In genomic region chr5:151367317-151367716, GRCm38 (mm10) we compare ENCODE assay signal across 8 mouse cellular contexts.
DNase-seq lines count a peak whose midpoint lies in the region; ATAC-seq lines count a peak whose summit lies in the region.

No protein-coding gene starts in this region.

- H3K4me3 ChIP-seq in heart, embryonic 13.5 days: peak overlapping the region; percentile 62
- peak overlapping the region; percentile 61 for H3K4me3 ChIP-seq in hindbrain, embryonic 15.5 days
- peak overlapping the region; percentile 53 for H3K4me3 ChIP-seq in midbrain, embryonic 12.5 days

- peak overlapping the region; percentile 98 for H3K27ac ChIP-seq in heart, embryonic 13.5 days (replicated peaks)
- H3K27ac ChIP-seq in hindbrain, embryonic 15.5 days (replicated peaks): peak overlapping the region; percentile 96
- H3K27ac ChIP-seq in midbrain, embryonic 12.5 days (replicated peaks): no peak overlapping the region

- H3K36me3 ChIP-seq in heart, embryonic 13.5 days: no peaks in the 10 kb centered on the region
- H3K36me3 ChIP-seq in hindbrain, embryonic 15.5 days: no peaks in the 10 kb centered on the region
- H3K36me3 ChIP-seq in midbrain, embryonic 12.5 days: no peaks in the 10 kb centered on the region

- no peaks in the 10 kb centered on the region for H3K9me3 ChIP-seq in heart, embryonic 13.5 days
- no peaks in the 10 kb centered on the region for H3K9me3 ChIP-seq in hindbrain, embryonic 15.5 days
- H3K9me3 ChIP-seq in midbrain, embryonic 12.5 days: no peaks in the 10 kb centered on the region

- peak overlapping the region; percentile 81 for H3K4me2 ChIP-seq in heart, embryonic 13.5 days
- peak overlapping the region; percentile 73 for H3K4me2 ChIP-seq in hindbrain, embryonic 15.5 days
- H3K4me2 ChIP-seq in midbrain, embryonic 12.5 days (replicated peaks): peak overlapping the region; percentile 64

- no peak for ATAC-seq in heart, embryonic 13.5 days (ENCODE audit: extremely low read depth, insufficient number of reproducible peaks, low FRiP score, low TSS enrichment)
- ATAC-seq in hindbrain, embryonic 15.5 days (ENCODE audit: low FRiP score, low read depth): no peak
- no peak for ATAC-seq in midbrain, embryonic 12.5 days (ENCODE audit: low FRiP score, low read depth)

- no peak for DNase-seq in heart, postnatal 4 days
- DNase-seq in MEL-GATA-1-ER (ENCODE audit: extremely low read depth, low read depth) (peak; percentile 9), MN1 (ENCODE audit: low spot score) (no peak)
- DNase-seq in thymus, postnatal 0 days (ENCODE audit: low spot score): no peak
- no peak for DNase-seq in urinary bladder, adult 18-20 months (ENCODE audit: low spot score in 2 of 2)

- H3K4me1 ChIP-seq in heart, embryonic 13.5 days: peaks cover 14% of the 10 kb centered on the region
- H3K4me1 ChIP-seq in hindbrain, embryonic 15.5 days (replicated peaks): peaks cover 17% of the 10 kb centered on the region
- H3K4me1 ChIP-seq in midbrain, embryonic 12.5 days: peaks cover 5% of the 10 kb centered on the region; the same call in 1 of the 2 replicates

- H3K27me3 ChIP-seq in heart, embryonic 13.5 days (replicated peaks): no peaks in the 10 kb centered on the region
- no peaks in the 10 kb centered on the region for H3K27me3 ChIP-seq in hindbrain, embryonic 15.5 days
- no peaks in the 10 kb centered on the region for H3K27me3 ChIP-seq in midbrain, embryonic 12.5 days

- H3K9ac ChIP-seq in heart, embryonic 13.5 days: peak overlapping the region; percentile 84; the same call in 1 of the 2 replicates
- H3K9ac ChIP-seq in hindbrain, embryonic 15.5 days: peak overlapping the region; percentile 81
- peak overlapping the region; percentile 68 for H3K9ac ChIP-seq in midbrain, embryonic 12.5 days (replicated peaks)

- WGBS in heart, embryonic 13.5 days: 85% methylated on average over 1 of the region's 1 CpGs
- WGBS in hindbrain, embryonic 15.5 days: 94% methylated on average over 1 of the region's 1 CpGs
- WGBS in midbrain, embryonic 12.5 days: 89% methylated on average over 1 of the region's 1 CpGs
